Mouse (Mus musculus) yolk sac, embryonic 10.5 days (tissue): ENCODE measurements around the gene Camk2b.
"Not testable (repeated sequence)": the region's sequence is repeated elsewhere in the genome, so short reads cannot be mapped to it uniquely, and the experiment has no call there.

Experiments
- DNase-seq: peaks from one replicate; pipeline ENCODE4 v3.0.0-alpha.2; 2017; ENCODE audit warnings: low spot score

The Camk2b gene

GRCm38 (mm10) chr11:5942966-5943365 lies 123.2 kb downstream of the Camk2b start:
- no peak for DNase-seq

GRCm38 (mm10) chr11:5934531-5934930 lies 131.6 kb downstream of the Camk2b start:
- DNase-seq = not testable (repeated sequence)

GRCm38 (mm10) chr11:5931947-5932346 lies 134.2 kb downstream of the Camk2b start:
- not testable (repeated sequence) for DNase-seq

- no peak for DNase-seq
Measured at GRCm38 (mm10) chr11:5930578-5930977, 135.6 kb downstream of the Camk2b start.

- no peak for DNase-seq
Measured at GRCm38 (mm10) chr11:5926696-5927220, 139.4 kb downstream of the Camk2b start.

GRCm38 (mm10) chr11:5924699-5925098 lies 141.5 kb downstream of the Camk2b start:
- no peak for DNase-seq

- no peak for DNase-seq
Measured at GRCm38 (mm10) chr11:5920323-5920960, 145.7 kb downstream of the Camk2b start.
